Mouse (Mus musculus) CH12.LX (cell line): Measurements from ENCODE around the gene Klk9.

Source experiments
- CTCF ChIP-seq, 2 experiments: IDR thresholded peaks in 1 of 2; conservative IDR thresholded peaks in 1 of 2; 2 replicates each; pipeline ENCODE4 v1.5.1; 2011 to 2012; ENCODE audit warnings: low read depth in 2 of 2, low read length in 2 of 2, improper control_type of control experiment in 1 of 2, inconsistent platforms in 1 of 2, mild to moderate bottlenecking in 1 of 2, moderate library complexity in 1 of 2
- EP300 ChIP-seq: IDR thresholded peaks from 2 replicates; pipeline ENCODE4 v1.6.1; 2011; ENCODE audit warnings: low read length, improper control_type of control experiment
- HCFC1 ChIP-seq: IDR thresholded peaks from 2 replicates; pipeline ENCODE4 v1.6.1; 2012; ENCODE audit warnings: low read depth, mild to moderate bottlenecking, inconsistent platforms, low read length, improper control_type of control experiment
- MAX ChIP-seq: IDR thresholded peaks from 2 replicates; pipeline ENCODE4 v1.6.1; 2011; ENCODE audit warnings: low read length, improper control_type of control experiment
- MEF2A ChIP-seq: IDR thresholded peaks from 2 replicates; pipeline ENCODE4 v1.6.1; 2014; ENCODE audit warnings: low read depth, mild to moderate bottlenecking, inconsistent platforms, low read length, improper control_type of control experiment, borderline replicate concordance
- MXI1 ChIP-seq: IDR thresholded peaks from 2 replicates; pipeline ENCODE4 v1.6.1; 2011; ENCODE audit warnings: mild to moderate bottlenecking, low read depth, low read length, improper control_type of control experiment
- MYC ChIP-seq: IDR thresholded peaks from 2 replicates; pipeline ENCODE4 v1.6.1; 2011; ENCODE audit warnings: low read depth, mild to moderate bottlenecking, improper control_type of control experiment, low read length
- POLR2A ChIP-seq: IDR thresholded peaks from 2 replicates; pipeline ENCODE4 v1.6.1; 2011; ENCODE audit warnings: low read depth, mild to moderate bottlenecking, improper control_type of control experiment, low read length
- SIN3A ChIP-seq: IDR thresholded peaks from 2 replicates; pipeline ENCODE4 v1.6.1; 2012; ENCODE audit warnings: low read length, improper control_type of control experiment, inconsistent platforms
- USF1 ChIP-seq: IDR thresholded peaks from 2 replicates; pipeline ENCODE4 v1.6.1; 2014; ENCODE audit warnings: low read depth, mild to moderate bottlenecking, inconsistent platforms, low read length, improper control_type of control experiment
- USF2 ChIP-seq: conservative IDR thresholded peaks from 2 replicates; pipeline ENCODE4 v1.6.1; 2011; ENCODE audit warnings: low read depth, low read length, improper control_type of control experiment

DNA sequence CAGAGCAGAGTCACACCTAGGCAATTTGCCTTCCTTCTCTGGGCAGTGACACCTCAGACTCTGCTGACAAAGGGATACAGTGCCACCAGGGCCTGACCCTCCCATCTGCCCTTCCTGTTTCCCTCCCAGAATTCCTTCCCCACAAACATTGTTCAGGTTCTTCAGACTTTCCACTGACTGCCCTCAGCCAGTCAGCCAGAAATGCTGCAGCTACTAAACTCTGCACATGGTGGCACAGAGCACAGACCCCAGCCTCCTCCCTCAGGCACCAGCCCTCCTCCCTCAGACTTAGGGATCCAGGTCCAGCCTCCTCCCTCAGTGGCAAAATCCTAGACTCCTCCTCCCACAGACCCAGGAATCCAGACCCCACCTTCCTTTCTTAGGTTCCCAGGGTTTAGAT lies 25.1 kb downstream of the Klk9 start:
- TF ChIP-seq USF2 (no peak), POLR2A (no peak), EP300 (no peak), CTCF (conservative IDR thresholded peaks at IDR 0.05 in 1 of 2, IDR thresholded peaks at IDR 0.05 in 1 of 2; ENCODE audit: low read depth in 2 of 2, low read length in 2 of 2) (no peak), USF1 (no peak), MYC (no peak), MAX (no peak), MEF2A (no peak), SIN3A (no peak), HCFC1 (no peak), MXI1 (no peak)
